Mouse (Mus musculus) neural tube, embryonic 15.5 days (tissue): ENCODE data around the gene Polr1c. TPM values are rescaled to one million over a fixed set of nuclear protein-coding genes. Genes with fewer than 3 reads are reported as not detected.

Experiments used
- ATAC-seq: fragments of 200-750 bp; cut with Nextera tagmentation; 2 replicates; pipeline ENCODE4 v1.8.0; 2017; ENCODE audit warnings: mild to moderate bottlenecking, moderate TSS enrichment, moderate library complexity; ENCODE audit not compliant: low FRiP score
- H3K27ac ChIP-seq: fragments of 300-500 bp; sonication (generic); replicated peaks from 2 replicates; pipeline ENCODE4 v1.5.1; 2015; ENCODE audit warnings: mild to moderate bottlenecking, inconsistent platforms
- H3K27me3 ChIP-seq: fragments of 300-500 bp; sonication (generic); replicated peaks from 2 replicates; pipeline ENCODE4 v1.6.1; 2015; ENCODE audit warnings: inconsistent platforms
- H3K36me3 ChIP-seq: fragments of 300-500 bp; sonication (generic); 2 replicates; pipeline ENCODE4 v1.6.1; 2015; ENCODE audit warnings: inconsistent platforms
- H3K4me1 ChIP-seq: fragments of 300-500 bp; sonication (generic); 2 replicates; pipeline ENCODE4 v1.6.1; 2015; ENCODE audit warnings: inconsistent platforms
- H3K4me2 ChIP-seq: fragments of 300-500 bp; sonication (generic); 2 replicates; pipeline ENCODE4 v1.6.1; 2015; ENCODE audit warnings: inconsistent platforms, mild to moderate bottlenecking, moderate library complexity
- H3K4me3 ChIP-seq: fragments of 300-500 bp; sonication (generic); replicated peaks from 2 replicates; pipeline ENCODE4 v1.5.1; 2015; ENCODE audit warnings: mild to moderate bottlenecking, inconsistent platforms
- H3K9ac ChIP-seq: fragments of 300-500 bp; sonication (generic); replicated peaks from 2 replicates; pipeline ENCODE4 v1.6.1; 2015; ENCODE audit warnings: mild to moderate bottlenecking, inconsistent platforms
- H3K9me3 ChIP-seq: fragments of 300-500 bp; sonication (generic); replicated peaks from 2 replicates; pipeline ENCODE4 v1.6.1; 2016; ENCODE audit warnings: inconsistent platforms
- WGBS: fragments of 180-500 bp; shearing (Covaris S2); methylation state at CpG from one replicate; pipeline ENCODE4 v1.1.7; 2015; ENCODE audit warnings: mixed read lengths; 5-methylcytosine and 5-hydroxymethylcytosine counted together
- polyA plus RNA-seq: library from polyadenylated mRNA; unstranded; fragments of >200 nt; fragmentation: Nextera tagmentation; extraction: Ambion mirVana; gene quantifications from 2 replicates; pipeline ENCODE4 v1.2.1, GENCODE M21; 2015

The Polr1c gene
- polyA plus RNA-seq, 1 experiment from 2014 or later = 73.7 TPM

- Histone ChIP-seq H3K4me1 (peaks cover 19% of the 10 kb centered on the region), H3K27ac (no peak overlapping the region), H3K36me3 (peaks cover 79% of the 10 kb centered on the region), H3K4me2 (no peak overlapping the region), H3K9ac (no peak overlapping the region), H3K9me3 (no peaks in the 10 kb centered on the region), H3K4me3 (no peak overlapping the region), H3K27me3 (no peaks in the 10 kb centered on the region)
- WGBS = 35% methylated on average over 2 of the region's 2 CpGs
- no peak for ATAC-seq
Observed at GRCm38 (mm10) chr17:46243624-46244023, 4.2 kb downstream of the Polr1c start.

- no peak overlapping the region for H3K4me2 ChIP-seq
- H3K27me3 ChIP-seq = no peaks in the 10 kb centered on the region
- H3K36me3 ChIP-seq = peaks cover 83% of the 10 kb centered on the region
- H3K9ac ChIP-seq = no peak overlapping the region
- H3K9me3 ChIP-seq = no peaks in the 10 kb centered on the region
- H3K4me3 ChIP-seq = no peak overlapping the region
- ATAC-seq = no peak
- H3K27ac ChIP-seq = no peak overlapping the region
- peaks cover 17% of the 10 kb centered on the region for H3K4me1 ChIP-seq
- WGBS = 87% methylated on average over 4 of the region's 4 CpGs
Observed at GRCm38 (mm10) chr17:46242993-46243392, 4.9 kb downstream of the Polr1c start.

- H3K4me1 ChIP-seq = peaks cover 17% of the 10 kb centered on the region
- no peaks in the 10 kb centered on the region for H3K9me3 ChIP-seq
- H3K27ac ChIP-seq = no peak overlapping the region
- H3K4me2 ChIP-seq = no peak overlapping the region
- WGBS = 92% methylated on average over 13 of the region's 13 CpGs
- no peak overlapping the region for H3K4me3 ChIP-seq
- peaks cover 89% of the 10 kb centered on the region for H3K36me3 ChIP-seq
- no peak overlapping the region for H3K9ac ChIP-seq
- no peak for ATAC-seq
- no peaks in the 10 kb centered on the region for H3K27me3 ChIP-seq
Observed at GRCm38 (mm10) chr17:46242274-46242673, 5.6 kb downstream of the Polr1c start.

DNA sequence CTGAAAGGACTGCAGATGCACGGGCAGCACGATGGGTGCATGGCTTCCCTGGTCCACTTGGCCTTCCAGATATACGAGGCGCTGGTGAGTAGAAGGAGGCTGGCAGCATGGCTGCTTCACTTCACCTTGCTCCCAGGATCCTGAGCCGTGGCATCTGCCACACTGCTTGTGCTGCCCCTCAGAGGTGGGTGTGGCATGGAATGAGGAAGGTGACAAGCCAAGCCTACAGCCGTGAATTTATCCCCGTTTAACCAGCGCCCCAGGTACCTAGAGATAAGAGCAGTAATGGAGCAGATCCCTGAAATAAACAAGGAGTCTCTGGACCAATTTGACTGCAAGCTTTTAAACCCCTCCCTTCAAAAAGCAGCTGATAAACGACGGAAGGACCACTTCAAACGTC lies 6.4 kb downstream of the Polr1c start:
- H3K9me3 ChIP-seq = no peaks in the 10 kb centered on the region
- WGBS = 82% methylated on average over 11 of the region's 11 CpGs
- H3K4me1 ChIP-seq = peaks cover 10% of the 10 kb centered on the region
- ATAC-seq = no peak
- H3K4me3 ChIP-seq = no peak overlapping the region
- no peak overlapping the region for H3K9ac ChIP-seq
- H3K36me3 ChIP-seq = peaks cover 94% of the 10 kb centered on the region
- no peak overlapping the region for H3K4me2 ChIP-seq
- no peaks in the 10 kb centered on the region for H3K27me3 ChIP-seq
- no peak overlapping the region for H3K27ac ChIP-seq

- 94% methylated on average over 15 of the region's 15 CpGs for WGBS
- 0 out of 2 replicates have a peak, but pooled peaks cover 4% of the 10 kb centered on the region for H3K4me1 ChIP-seq
- H3K9ac ChIP-seq = no peak overlapping the region
- H3K27me3 ChIP-seq = no peaks in the 10 kb centered on the region
- H3K9me3 ChIP-seq = no peaks in the 10 kb centered on the region
- ATAC-seq = no peak
- H3K4me2 ChIP-seq = no peak overlapping the region
- H3K4me3 ChIP-seq = no peak overlapping the region
- H3K27ac ChIP-seq = no peak overlapping the region
- peaks cover 85% of the 10 kb centered on the region for H3K36me3 ChIP-seq
Observed at GRCm38 (mm10) chr17:46239516-46240114, 8.2 kb downstream of the Polr1c start.

- no peak overlapping the region for H3K4me3 ChIP-seq
- H3K27me3 ChIP-seq = no peaks in the 10 kb centered on the region
- peaks cover 81% of the 10 kb centered on the region for H3K36me3 ChIP-seq
- no peak for ATAC-seq
- H3K4me1 ChIP-seq = no peaks in the 10 kb centered on the region
- 82% methylated on average over 5 of the region's 5 CpGs for WGBS
- H3K4me2 ChIP-seq = no peak overlapping the region
- H3K9ac ChIP-seq = no peak overlapping the region
- H3K9me3 ChIP-seq = no peaks in the 10 kb centered on the region
- no peak overlapping the region for H3K27ac ChIP-seq
Observed at GRCm38 (mm10) chr17:46237480-46237879, 10.4 kb downstream of the Polr1c start.

DNA sequence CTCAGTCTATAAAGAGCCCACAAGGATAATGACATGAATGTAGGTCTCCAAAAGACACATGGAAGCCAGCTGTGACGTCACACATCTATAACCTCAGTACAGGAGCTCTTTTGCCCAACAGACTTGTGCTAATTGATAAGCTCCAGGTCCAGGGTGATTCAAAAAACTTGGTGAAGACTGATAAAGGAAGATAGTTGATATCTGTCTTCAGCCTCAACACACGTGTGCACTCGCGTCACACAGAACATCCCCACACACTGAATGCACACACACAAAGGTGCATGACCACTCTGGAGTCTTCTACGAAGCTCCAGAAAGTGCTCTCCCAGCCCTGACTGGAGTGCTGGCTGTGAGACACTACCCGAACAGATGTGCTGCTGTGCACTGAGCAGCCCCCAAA lies 10.8 kb downstream of the Polr1c start:
- H3K9me3 ChIP-seq = no peaks in the 10 kb centered on the region
- WGBS = 91% methylated on average over 6 of the region's 6 CpGs
- no peak overlapping the region for H3K9ac ChIP-seq
- H3K27me3 ChIP-seq = no peaks in the 10 kb centered on the region
- no peak overlapping the region for H3K4me3 ChIP-seq
- H3K27ac ChIP-seq = no peak overlapping the region
- H3K4me2 ChIP-seq = no peak overlapping the region
- H3K36me3 ChIP-seq = peaks cover 77% of the 10 kb centered on the region
- no peaks in the 10 kb centered on the region for H3K4me1 ChIP-seq
- no peak for ATAC-seq

- no peak overlapping the region for H3K9ac ChIP-seq
- ATAC-seq = no peak
- H3K36me3 ChIP-seq = peaks cover 76% of the 10 kb centered on the region
- no peaks in the 10 kb centered on the region for H3K4me1 ChIP-seq
- no peak overlapping the region for H3K4me3 ChIP-seq
- no peak overlapping the region for H3K4me2 ChIP-seq
- no peak overlapping the region for H3K27ac ChIP-seq
- H3K27me3 ChIP-seq = no peaks in the 10 kb centered on the region
- WGBS = 86% methylated on average over 1 of the region's 1 CpGs
- H3K9me3 ChIP-seq = no peaks in the 10 kb centered on the region
Observed at GRCm38 (mm10) chr17:46236067-46236466, 11.8 kb downstream of the Polr1c start.

GRCm38 (mm10) chr17:46227576-46227975 lies 20.3 kb downstream of the Polr1c start:
- H3K9ac ChIP-seq = no peak overlapping the region
- no peaks in the 10 kb centered on the region for H3K4me1 ChIP-seq
- ATAC-seq = no peak
- H3K27ac ChIP-seq = no peak overlapping the region
- H3K9me3 ChIP-seq = no peaks in the 10 kb centered on the region
- 90% methylated on average over 7 of the region's 7 CpGs for WGBS
- no peak overlapping the region for H3K4me2 ChIP-seq
- H3K36me3 ChIP-seq = peaks cover 92% of the 10 kb centered on the region
- no peaks in the 10 kb centered on the region for H3K27me3 ChIP-seq
- H3K4me3 ChIP-seq = no peak overlapping the region

- WGBS = 88% methylated on average over 3 of the region's 3 CpGs
Observed at GRCm38 (mm10) chr17:46221601-46222000, 26.3 kb downstream of the Polr1c start.

GRCm38 (mm10) chr17:46210550-46210949 lies 37.3 kb downstream of the Polr1c start:
- Histone ChIP-seq H3K27ac (no peak overlapping the region), H3K36me3 (peaks cover 88% of the 10 kb centered on the region), H3K4me2 (no peak overlapping the region), H3K4me1 (no peaks in the 10 kb centered on the region), H3K9me3 (no peaks in the 10 kb centered on the region), H3K9ac (no peak overlapping the region), H3K4me3 (no peak overlapping the region), H3K27me3 (no peaks in the 10 kb centered on the region)
- 97% methylated on average over 3 of the region's 3 CpGs for WGBS
- ATAC-seq = no peak

More at GRCm38 (mm10) chr17:46221601-46222000, 26.3 kb downstream of the Polr1c start:
- Histone ChIP-seq H3K36me3 (peaks cover 98% of the 10 kb centered on the region), H3K4me2 (no peak overlapping the region), H3K27ac (no peak overlapping the region), H3K9me3 (no peaks in the 10 kb centered on the region), H3K27me3 (no peaks in the 10 kb centered on the region), H3K4me1 (no peaks in the 10 kb centered on the region), H3K9ac (no peak overlapping the region), H3K4me3 (no peak overlapping the region)
- ATAC-seq = no peak

DNA sequence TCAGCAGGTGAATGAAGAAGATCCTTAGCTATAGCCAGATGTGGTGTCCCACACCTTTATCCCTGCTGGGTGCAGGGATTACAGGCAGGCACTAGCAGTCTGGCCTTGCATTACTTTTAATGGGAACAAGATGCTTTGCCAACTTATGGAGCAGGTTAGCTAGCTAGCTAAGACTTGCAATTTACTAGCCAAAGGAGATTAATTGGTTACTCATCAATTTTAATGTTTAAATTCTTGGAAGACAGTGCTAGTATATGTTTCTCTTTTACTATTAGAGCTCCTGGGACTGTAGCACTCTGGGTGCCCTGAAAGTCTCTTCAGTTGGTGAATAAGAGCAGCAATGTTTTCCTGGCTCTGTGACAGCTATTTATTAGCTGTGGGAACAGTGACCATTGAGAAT lies 41.2 kb downstream of the Polr1c start:
- peaks cover 65% of the 10 kb centered on the region for H3K36me3 ChIP-seq
- ATAC-seq = no peak

More for the DNA sequence above, 41.2 kb downstream of the Polr1c start:
- Histone ChIP-seq H3K9ac (no peak overlapping the region), H3K4me2 (no peak overlapping the region), H3K4me1 (peaks cover 19% of the 10 kb centered on the region), H3K9me3 (no peaks in the 10 kb centered on the region), H3K27me3 (no peaks in the 10 kb centered on the region), H3K27ac (no peak overlapping the region), H3K4me3 (no peak overlapping the region)
